Mouse (Mus musculus): ENCODE measurements around the gene Rhobtb1.

DNA sequence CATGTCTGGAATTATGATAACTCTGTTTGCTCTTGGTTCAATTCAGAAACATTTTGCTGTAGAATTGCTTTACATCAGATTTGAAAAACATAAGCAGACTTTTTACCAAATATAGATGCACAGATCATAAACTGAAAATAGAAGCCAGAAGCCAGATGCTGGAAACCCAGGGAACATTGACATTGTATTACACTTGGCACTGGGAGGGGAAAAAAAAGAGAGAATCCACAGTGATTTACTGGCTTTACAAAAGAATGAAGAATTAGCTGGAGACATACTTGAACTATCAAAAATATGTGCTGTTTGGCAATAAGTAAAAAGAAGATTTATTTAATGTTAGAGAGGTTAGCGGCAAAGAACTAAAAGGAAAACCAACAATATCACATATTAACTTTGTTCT lies 44.4 kb upstream of the Rhobtb1 start:
- TF ChIP-seq CTCF (IDR thresholded peaks at IDR 0.05; ENCODE audit: low read depth) (no peak), EP300 (IDR thresholded peaks at IDR 0.05; ENCODE audit: low read depth) (no peak)
